Mouse (Mus musculus) hindbrain, embryonic 10.5 days (tissue): ENCODE results near the gene Gorasp2. TPM values are rescaled to one million over a fixed set of nuclear protein-coding genes. Genes with fewer than 3 reads are reported as not detected.

Source experiments
- DNase-seq: peaks from one replicate; pipeline ENCODE4 v3.0.0-alpha.2; 2017; ENCODE audit warnings: low spot score
- H3K27ac ChIP-seq: fragments of 300-500 bp; sonication (generic); 2 replicates; pipeline ENCODE4 v1.5.1; 2016; ENCODE audit warnings: mild to moderate bottlenecking, moderate library complexity
- H3K27me3 ChIP-seq: fragments of 300-500 bp; sonication (generic); 2 replicates; pipeline ENCODE4 v1.6.1; 2016; ENCODE audit warnings: mild to moderate bottlenecking; ENCODE audit not compliant: poor library complexity, insufficient read depth, severe bottlenecking
- H3K36me3 ChIP-seq: fragments of 300-500 bp; sonication (generic); 2 replicates; pipeline ENCODE4 v1.6.1; 2016; ENCODE audit warnings: mild to moderate bottlenecking, moderate library complexity
- H3K4me1 ChIP-seq: fragments of 300-500 bp; sonication (generic); replicated peaks from 2 replicates; pipeline ENCODE4 v1.6.1; 2016; ENCODE audit warnings: mild to moderate bottlenecking
- H3K4me3 ChIP-seq: fragments of 300-500 bp; sonication (generic); 2 replicates; pipeline ENCODE4 v1.5.1; 2016; ENCODE audit warnings: mild to moderate bottlenecking, moderate library complexity
- H3K9me3 ChIP-seq: fragments of 300-500 bp; sonication (generic); 2 replicates; pipeline ENCODE4 v1.6.1; 2016; ENCODE audit warnings: mild to moderate bottlenecking, moderate library complexity
- WGBS: fragments of 180-500 bp; shearing (Covaris S2); methylation state at CpG from one replicate; pipeline ENCODE4 v1.1.7; 2016; 5-methylcytosine and 5-hydroxymethylcytosine counted together
- polyA plus RNA-seq: library from polyadenylated mRNA; unstranded; fragments of >200 nt; fragmentation: Nextera tagmentation; extraction: Ambion mirVana; gene quantifications from 2 replicates; pipeline ENCODE4 v1.2.1, GENCODE M21; 2016

Gene Gorasp2
- polyA plus RNA-seq, 1 experiment from 2014 or later: 156 TPM

GRCm38 (mm10) chr2:70634028-70634690, 27.2 kb upstream of the Gorasp2 start:
- no peaks in the 10 kb centered on the region for H3K36me3 ChIP-seq
- H3K9me3 ChIP-seq: peaks cover 8% of the 10 kb centered on the region
- WGBS: 87% methylated on average over 5 of the region's 5 CpGs
- H3K27me3 ChIP-seq: no peaks in the 10 kb centered on the region
- H3K27ac ChIP-seq: no peak overlapping the region
- DNase-seq: no peak
- H3K4me1 ChIP-seq: peaks cover 11% of the 10 kb centered on the region
- H3K4me3 ChIP-seq: no peak overlapping the region

- no peak for DNase-seq
- Histone ChIP-seq H3K9me3 (peaks cover 8% of the 10 kb centered on the region), H3K4me3 (no peak overlapping the region), H3K4me1 (peaks cover 14% of the 10 kb centered on the region), H3K27ac (no peak overlapping the region), H3K27me3 (no peaks in the 10 kb centered on the region), H3K36me3 (no peaks in the 10 kb centered on the region)
Measured at GRCm38 (mm10) chr2:70640968-70641367, 20.4 kb upstream of the Gorasp2 start.

GRCm38 (mm10) chr2:70642971-70643565, 18.3 kb upstream of the Gorasp2 start:
- Histone ChIP-seq H3K4me1 (peaks cover 19% of the 10 kb centered on the region), H3K27ac (no peak overlapping the region), H3K9me3 (no peaks in the 10 kb centered on the region), H3K36me3 (no peaks in the 10 kb centered on the region), H3K27me3 (no peaks in the 10 kb centered on the region), H3K4me3 (no peak overlapping the region)
- 61% methylated on average over 16 of the region's 16 CpGs for WGBS
- DNase-seq: no peak

- Histone ChIP-seq H3K4me3 (no peak overlapping the region), H3K4me1 (peaks cover 19% of the 10 kb centered on the region), H3K27ac (no peak overlapping the region), H3K27me3 (no peaks in the 10 kb centered on the region), H3K9me3 (no peaks in the 10 kb centered on the region), H3K36me3 (no peaks in the 10 kb centered on the region)
- 87% methylated on average over 6 of the region's 6 CpGs for WGBS
- no peak for DNase-seq
Measured at GRCm38 (mm10) chr2:70645266-70645780, 16.1 kb upstream of the Gorasp2 start.

GRCm38 (mm10) chr2:70647681-70648080, 13.7 kb upstream of the Gorasp2 start:
- 36% methylated on average over 4 of the region's 4 CpGs for WGBS
- Histone ChIP-seq H3K4me1 (peaks cover 17% of the 10 kb centered on the region), H3K36me3 (no peaks in the 10 kb centered on the region), H3K27ac (no peak overlapping the region), H3K4me3 (no peak overlapping the region), H3K27me3 (no peaks in the 10 kb centered on the region), H3K9me3 (no peaks in the 10 kb centered on the region)
- no peak for DNase-seq

- Histone ChIP-seq H3K9me3 (no peaks in the 10 kb centered on the region), H3K4me3 (no peak overlapping the region), H3K27ac (no peak overlapping the region), H3K4me1 (peaks cover 11% of the 10 kb centered on the region), H3K36me3 (no peaks in the 10 kb centered on the region), H3K27me3 (no peaks in the 10 kb centered on the region)
- no peak for DNase-seq
- WGBS: 88% methylated on average over 5 of the region's 5 CpGs
Measured at GRCm38 (mm10) chr2:70648271-70648670, 13.1 kb upstream of the Gorasp2 start.

GRCm38 (mm10) chr2:70649471-70649870, 11.9 kb upstream of the Gorasp2 start:
- no peak overlapping the region for H3K27ac ChIP-seq
- DNase-seq: no peak
- H3K4me3 ChIP-seq: no peak overlapping the region
- no peaks in the 10 kb centered on the region for H3K9me3 ChIP-seq
- no peaks in the 10 kb centered on the region for H3K36me3 ChIP-seq
- H3K27me3 ChIP-seq: no peaks in the 10 kb centered on the region
- 87% methylated on average over 4 of the region's 4 CpGs for whole genome bisulfite sequencing
- H3K4me1 ChIP-seq: peaks cover 5% of the 10 kb centered on the region; the same call in 1 of the 2 replicates

GRCm38 (mm10) chr2:70651820-70652219, 9.6 kb upstream of the Gorasp2 start:
- Histone ChIP-seq H3K4me3 (no peak overlapping the region), H3K4me1 (peaks cover 5% of the 10 kb centered on the region; the same call in 1 of the 2 replicates), H3K36me3 (no peaks in the 10 kb centered on the region), H3K27ac (no peak overlapping the region), H3K9me3 (no peaks in the 10 kb centered on the region), H3K27me3 (no peaks in the 10 kb centered on the region)
- 73% methylated on average over 6 of the region's 6 CpGs for WGBS
- DNase-seq: no peak

- DNase-seq: no peak
- Histone ChIP-seq H3K9me3 (no peaks in the 10 kb centered on the region), H3K4me1 (peaks cover 8% of the 10 kb centered on the region), H3K36me3 (no peaks in the 10 kb centered on the region), H3K27ac (no peak overlapping the region), H3K4me3 (no peak overlapping the region), H3K27me3 (no peaks in the 10 kb centered on the region)
- WGBS: 75% methylated on average over 7 of the region's 7 CpGs
Measured at GRCm38 (mm10) chr2:70657083-70657482, 4.3 kb upstream of the Gorasp2 start.

- peak within 1 kb of the TSS; percentile 95 for H3K4me3 ChIP-seq
Measured at GRCm38 (mm10) chr2:70661715-70662495, 529 bp downstream of the Gorasp2 start, which contains the start of gene Gm26558. Gene Gm26558 (minus strand): TSS chr2:70662108.

GRCm38 (mm10) chr2:70663764-70664163, 2.4 kb downstream of the Gorasp2 start:
- Histone ChIP-seq H3K27ac (no peak overlapping the region), H3K4me3 (no peak overlapping the region), H3K4me1 (peaks cover 21% of the 10 kb centered on the region), H3K36me3 (peaks cover 26% of the 10 kb centered on the region), H3K27me3 (no peaks in the 10 kb centered on the region), H3K9me3 (no peaks in the 10 kb centered on the region)
- WGBS: 87% methylated on average over 5 of the region's 5 CpGs
- no peak for DNase-seq

More at GRCm38 (mm10) chr2:70661715-70662495, 529 bp downstream of the Gorasp2 start, which contains the start of gene Gm26558:
- peaks cover 21% of the 10 kb centered on the region for H3K4me1 ChIP-seq
- no peaks in the 10 kb centered on the region for H3K27me3 ChIP-seq
- H3K36me3 ChIP-seq: peaks cover 23% of the 10 kb centered on the region
- H3K27ac ChIP-seq: peak within 1 kb of the TSS; percentile 94
- no peaks in the 10 kb centered on the region for H3K9me3 ChIP-seq
- DNase-seq: no peak
- WGBS: under 1% methylated on average over 54 of the region's 54 CpGs

GRCm38 (mm10) chr2:70667016-70667415, 5.6 kb downstream of the Gorasp2 start:
- Histone ChIP-seq H3K4me1 (peaks cover 17% of the 10 kb centered on the region), H3K9me3 (no peaks in the 10 kb centered on the region), H3K4me3 (no peak overlapping the region), H3K27ac (no peak overlapping the region), H3K36me3 (peaks cover 26% of the 10 kb centered on the region), H3K27me3 (no peaks in the 10 kb centered on the region)
- WGBS: 94% methylated on average over 7 of the region's 7 CpGs
- no peak for DNase-seq

GRCm38 (mm10) chr2:70669241-70669640, 7.9 kb downstream of the Gorasp2 start:
- no peak for DNase-seq
- 92% methylated on average over 2 of the region's 2 CpGs for WGBS

More at GRCm38 (mm10) chr2:70669241-70669640, 7.9 kb downstream of the Gorasp2 start:
- Histone ChIP-seq H3K27ac (no peak overlapping the region), H3K4me3 (no peak overlapping the region), H3K9me3 (no peaks in the 10 kb centered on the region), H3K4me1 (0 out of 2 replicates have a peak, but pooled peaks cover 2% of the 10 kb centered on the region), H3K36me3 (peaks cover 23% of the 10 kb centered on the region), H3K27me3 (no peaks in the 10 kb centered on the region)
